Mouse (Mus musculus) cerebellum, adult 2 months (tissue): ENCODE data around the gene Mindy2.

ENCODE experiments used
- CTCF ChIP-seq: fragments of 200-500 bp; IDR thresholded peaks from 2 replicates; pipeline ENCODE4 v1.5.1; 2011; ENCODE audit warnings: low read depth, mild to moderate bottlenecking, control low read depth, low read length, moderate library complexity, borderline replicate concordance; ENCODE audit not compliant: insufficient read depth
- POLR2A ChIP-seq: fragments of 200-500 bp; IDR thresholded peaks from 2 replicates; pipeline ENCODE4 v1.6.1; 2011; ENCODE audit warnings: low read length, control low read depth, borderline replicate concordance; ENCODE audit not compliant: insufficient read depth

- TF ChIP-seq POLR2A (no peak), CTCF (no peak)
These were observed 18.1 kb upstream of the Mindy2 start for GRCm38 (mm10) chr9:70675117-70675516.
